Mouse (Mus musculus): Measurements from ENCODE around the gene Cdk5r1.

DNA sequence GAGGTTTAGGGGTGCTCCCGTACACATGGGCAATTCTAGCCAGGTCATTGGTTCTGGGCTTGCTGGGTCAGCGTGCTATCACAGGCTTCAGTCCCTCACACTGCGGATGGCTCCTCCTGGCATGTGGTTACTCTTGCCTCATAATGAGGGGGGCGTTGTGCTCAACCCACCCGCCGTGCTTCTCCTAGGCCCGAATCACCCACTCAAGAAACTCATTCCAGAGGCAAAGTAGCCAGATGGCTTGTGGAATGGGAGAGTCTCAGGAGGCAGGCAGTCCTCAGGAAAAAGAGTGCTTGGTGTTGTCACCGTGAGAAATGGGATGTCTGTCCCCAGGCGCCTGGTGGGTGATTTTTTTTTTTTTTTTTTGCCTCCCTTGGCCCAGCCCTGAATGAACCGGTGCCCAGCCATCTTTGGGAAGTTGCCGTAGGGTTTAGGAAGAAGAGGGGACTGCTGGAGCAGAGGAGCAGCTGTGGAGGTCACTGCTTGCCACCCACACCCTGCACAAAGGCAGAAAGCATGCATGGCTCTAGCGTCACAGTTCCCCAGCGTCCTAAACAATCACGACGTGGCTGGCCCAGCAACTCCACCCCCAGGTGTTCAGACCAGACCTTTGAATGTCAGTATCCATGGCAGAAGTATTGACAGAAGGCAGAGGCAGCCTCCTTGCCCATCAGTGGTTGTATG is 11.2 kb downstream of the Cdk5r1 start:
- no peak for TF ChIP-seq POLR2A (IDR thresholded peaks at IDR 0.05; ENCODE audit: insufficient read depth, low read depth, low read length)
- TF ChIP-seq CTCF (IDR thresholded peaks at IDR 0.05; ENCODE audit: insufficient read depth, low read depth, low read length) = no peak
